Mouse (Mus musculus): Measurements from ENCODE around the gene Relch. TPM values are rescaled to one million over a fixed set of nuclear protein-coding genes. Genes with fewer than 3 reads are reported as not detected.
"Not testable (repeated sequence)": the region's sequence is repeated elsewhere in the genome, so short reads cannot be mapped to it uniquely, and the experiment has no call there.

Relch gene
- total RNA-seq, 2 experiments from 2014 or later: 9.6 to 11.3 TPM

DNA sequence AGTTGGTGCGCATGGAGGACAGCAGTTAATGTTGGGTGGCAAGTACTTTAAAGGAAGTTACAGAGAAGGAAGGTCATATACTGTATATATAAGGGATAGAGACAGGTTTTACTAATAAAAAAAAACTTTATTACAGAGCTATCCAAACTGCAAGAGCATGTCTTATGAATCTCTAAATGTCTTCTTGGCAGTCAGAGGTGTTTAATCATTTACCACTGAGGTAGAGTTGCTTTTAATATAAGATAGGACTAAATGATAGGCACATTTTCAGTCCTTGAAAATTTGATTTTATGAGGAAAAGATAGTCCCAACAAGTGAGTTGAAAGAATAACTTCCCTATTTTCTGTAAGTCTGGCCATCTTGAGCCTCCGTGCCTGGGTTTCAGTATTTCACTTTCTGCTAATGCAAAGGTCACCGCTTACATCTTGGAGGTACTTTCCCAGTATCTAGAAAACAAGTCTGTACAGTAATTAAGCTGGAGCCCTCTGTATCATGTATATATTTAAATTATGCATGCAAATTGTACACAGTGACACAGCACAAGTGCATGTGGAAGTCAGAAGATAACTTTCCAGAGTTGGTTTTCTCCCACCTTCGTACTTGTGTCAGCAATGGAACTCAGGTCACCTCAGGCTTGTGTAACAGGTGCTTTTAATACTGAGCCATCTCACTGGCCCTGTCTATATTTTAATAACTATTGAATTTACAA, 84.6 kb downstream of the Relch start:
- no peak overlapping the region for H3K27ac ChIP-seq
- no peak overlapping the region for H3K4me3 ChIP-seq
- intact Hi-C loops (cut with DNase I): loop anchor here (10.0 kb wide), 1 partner anchor 277 kb away; no protein-coding TSS in a partner anchor
- no peak for DNase-seq
- TF ChIP-seq CTCF (IDR thresholded peaks at IDR 0.05): no peak

DNA sequence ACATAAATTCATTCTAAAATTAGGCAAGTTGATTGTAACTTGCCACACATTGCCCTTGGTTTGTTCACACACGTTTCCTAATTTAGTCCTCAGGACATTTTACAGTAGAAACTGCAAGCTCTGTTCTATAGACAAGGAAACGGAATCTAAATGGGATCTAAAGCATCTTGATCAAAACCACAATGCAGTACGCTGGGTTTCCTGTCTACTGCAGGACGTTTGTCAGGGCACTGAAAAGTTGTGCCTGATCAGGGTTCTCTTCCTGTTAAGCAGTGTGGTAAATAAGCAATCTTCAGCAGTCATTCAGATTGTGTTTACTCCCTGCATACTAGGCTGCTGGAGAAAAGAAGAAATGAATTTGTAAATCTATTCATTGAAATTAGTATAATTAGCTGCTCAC, 88.5 kb downstream of the Relch start:
- Histone ChIP-seq H3K27ac (no peak overlapping the region), H3K4me3 (no peak overlapping the region)
- DNase-seq: no peak
- TF ChIP-seq CTCF (IDR thresholded peaks at IDR 0.05): no peak
- intact Hi-C loops (cut with DNase I): no loop called here

DNA sequence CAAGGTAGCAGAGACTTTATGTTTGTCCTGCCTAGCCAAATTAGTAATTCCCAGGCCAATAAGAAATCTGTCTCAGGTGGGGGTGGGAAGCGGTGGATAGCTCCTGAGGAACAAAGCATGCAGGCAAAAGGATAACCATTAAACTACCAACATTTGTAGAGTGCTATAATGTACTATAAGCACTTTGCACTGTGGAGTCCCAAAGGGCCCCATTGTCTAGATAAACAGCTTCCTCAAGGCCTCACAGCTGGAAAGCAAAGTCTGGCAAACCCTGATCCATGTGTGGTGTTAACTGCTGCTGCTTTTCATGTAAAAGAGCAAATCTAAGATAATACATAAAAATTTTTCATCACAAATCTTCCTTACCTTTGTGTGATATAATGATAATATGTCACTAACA, 89.3 kb downstream of the Relch start:
- no peak overlapping the region for H3K27ac ChIP-seq
- no peak for TF ChIP-seq CTCF (IDR thresholded peaks at IDR 0.05)
- no peak for DNase-seq
- intact Hi-C loops (cut with DNase I): no loop called here
- H3K4me3 ChIP-seq: no peak overlapping the region

DNA sequence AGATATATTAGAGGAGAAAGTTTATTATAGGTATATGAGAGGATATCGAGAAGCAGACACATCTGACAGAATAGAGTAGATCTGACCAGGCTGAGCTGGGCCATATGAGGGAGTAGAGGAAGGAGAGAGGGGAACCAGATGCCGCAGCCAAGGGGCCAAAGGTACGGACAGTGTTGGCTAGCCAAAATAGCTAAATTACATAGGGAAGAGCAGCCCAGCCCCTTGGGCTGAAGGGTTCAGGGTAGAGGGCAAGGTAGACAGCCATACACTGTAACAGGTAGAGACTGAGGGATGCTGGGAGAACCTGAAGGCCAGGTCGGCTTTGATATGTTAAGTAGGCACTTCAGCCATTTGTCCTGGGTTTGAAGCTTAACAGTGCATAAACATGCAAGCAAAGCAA, 95.1 kb downstream of the Relch start:
- DNase-seq: no peak
- Histone ChIP-seq H3K27ac (no peak overlapping the region), H3K4me3 (no peak overlapping the region)
- intact Hi-C loops (cut with DNase I): no loop called here
- TF ChIP-seq CTCF (IDR thresholded peaks at IDR 0.05): no peak

DNA sequence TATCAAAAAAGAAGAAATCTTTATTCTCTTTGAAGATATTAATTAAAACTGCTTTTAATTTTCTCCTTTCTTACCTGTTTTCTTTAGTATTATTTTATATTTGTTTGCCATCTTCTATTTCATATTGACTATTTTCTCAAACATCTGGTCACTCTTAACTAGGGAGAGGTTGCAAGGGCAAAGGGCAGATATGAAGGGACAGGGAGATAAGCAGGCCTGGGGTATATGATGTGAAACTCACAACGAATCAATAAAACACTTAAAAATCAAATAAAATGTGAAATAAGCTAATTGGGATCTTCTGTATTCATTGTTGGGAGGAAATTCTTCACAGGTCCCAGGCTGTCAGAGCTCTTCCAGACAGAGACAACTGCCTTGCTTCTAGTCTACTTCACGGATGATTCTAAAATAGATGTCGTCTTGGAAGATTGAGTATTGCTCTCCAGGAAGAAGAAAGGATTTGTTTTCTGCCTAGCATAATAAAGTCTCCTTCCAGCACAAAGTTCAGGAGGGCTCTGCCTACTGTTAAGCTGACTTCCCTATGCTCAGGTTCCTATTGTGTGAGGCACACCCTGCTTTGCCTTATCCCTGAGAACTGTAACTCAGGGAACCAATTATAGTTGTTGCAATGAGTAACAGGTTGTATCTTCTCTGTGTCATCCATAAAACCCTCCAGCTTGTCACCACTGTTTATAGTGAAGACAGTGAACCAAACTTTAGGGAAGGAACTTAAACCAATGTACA, 95.9 kb downstream of the Relch start:
- Histone ChIP-seq H3K27ac (no peak overlapping the region), H3K4me3 (no peak overlapping the region)
- no peak for DNase-seq
- intact Hi-C loops (cut with DNase I): no loop called here
- TF ChIP-seq CTCF (IDR thresholded peaks at IDR 0.05): no peak

DNA sequence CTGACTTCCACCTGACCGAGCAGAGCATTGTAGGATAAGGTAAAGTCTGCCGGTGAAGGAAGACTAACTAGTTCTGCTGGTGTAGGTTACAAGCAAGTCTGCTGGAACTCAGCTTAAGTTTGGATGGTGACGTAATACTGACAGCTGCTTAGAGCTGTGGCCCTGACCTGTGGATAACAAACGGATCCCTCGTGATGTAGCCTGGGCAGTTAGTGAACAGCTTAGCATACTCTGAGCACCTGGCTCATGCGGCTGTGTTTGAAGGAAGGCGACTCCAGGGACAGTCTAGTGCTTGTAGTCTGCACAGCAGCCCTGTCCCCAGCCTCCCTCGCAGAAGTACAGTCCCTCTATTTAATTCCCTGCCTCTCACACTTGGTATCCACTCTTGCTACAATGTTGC, 101.9 kb downstream of the Relch start:
- no peak for DNase-seq
- TF ChIP-seq CTCF (IDR thresholded peaks at IDR 0.05): no peak
- Histone ChIP-seq H3K4me3 (no peak overlapping the region), H3K27ac (no peak overlapping the region)
- intact Hi-C loops (cut with DNase I): no loop called here

DNA sequence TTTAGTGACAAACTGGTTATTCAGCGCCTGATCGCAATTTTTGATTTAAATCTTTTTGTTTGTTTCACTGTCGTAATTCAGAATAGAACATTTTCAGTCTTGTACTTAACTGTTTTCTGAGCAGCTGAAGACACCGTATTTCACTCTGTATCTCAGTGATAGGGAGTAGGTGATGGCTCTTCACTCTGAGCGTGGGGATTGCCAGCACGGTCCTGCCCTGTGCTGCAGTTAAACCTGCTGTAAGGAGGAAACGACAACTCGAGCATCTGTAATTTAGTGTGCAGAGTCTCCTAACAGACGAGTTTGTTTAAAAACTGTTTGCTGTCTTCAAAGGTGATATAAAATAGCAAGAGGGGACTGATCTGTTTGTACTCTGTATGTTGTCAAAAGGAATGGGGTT, 102.4 kb downstream of the Relch start:
- H3K27ac ChIP-seq; DNase-seq; H3K4me3 ChIP-seq; intact Hi-C loops (cut with DNase I): not testable (repeated sequence)

DNA sequence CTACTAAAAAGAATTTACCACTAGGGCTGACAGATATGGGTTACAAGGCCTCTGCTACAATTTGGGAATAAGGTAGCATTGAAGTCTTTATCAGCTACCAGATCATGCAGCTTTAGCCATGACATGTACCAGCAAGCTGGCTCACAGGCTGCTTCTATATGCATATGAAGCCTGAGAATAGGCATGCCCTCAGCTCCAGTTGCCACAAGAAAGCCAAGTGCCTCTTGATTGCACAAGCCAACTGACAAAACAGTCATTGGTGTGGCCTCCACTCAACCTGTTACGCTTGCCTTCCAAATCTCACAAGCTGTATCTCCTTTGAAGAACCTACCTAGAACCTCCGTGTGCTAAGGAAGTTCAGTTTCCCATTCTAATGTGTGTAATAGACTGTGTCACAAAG, 104.7 kb downstream of the Relch start:
- TF ChIP-seq CTCF (IDR thresholded peaks at IDR 0.05): no peak
- H3K27ac ChIP-seq: no peak overlapping the region
- intact Hi-C loops (cut with DNase I): no loop called here
- no peak overlapping the region for H3K4me3 ChIP-seq
- no peak for DNase-seq

DNA sequence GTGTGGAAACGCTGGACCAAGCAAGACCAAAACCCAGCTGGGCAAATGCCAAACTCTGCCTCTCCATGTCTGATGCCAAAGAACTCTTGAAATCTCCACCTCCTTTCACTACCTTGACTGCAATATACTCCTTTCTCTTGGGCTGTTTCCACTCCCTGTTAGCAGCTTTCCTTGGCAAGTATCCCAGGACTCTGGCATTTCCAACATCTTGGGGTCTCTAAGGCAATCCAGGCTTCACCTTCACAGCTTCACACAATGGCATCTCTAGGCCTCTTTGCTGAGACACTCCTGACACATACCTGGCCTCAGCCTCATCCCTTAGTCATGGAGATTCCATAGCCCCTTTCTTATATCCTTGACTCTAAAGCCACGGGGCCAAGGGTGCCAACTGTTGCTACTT, 107.0 kb downstream of the Relch start:
- H3K27ac ChIP-seq: no peak overlapping the region
- TF ChIP-seq CTCF (IDR thresholded peaks at IDR 0.05): no peak
- no peak for DNase-seq
- no peak overlapping the region for H3K4me3 ChIP-seq
- intact Hi-C loops (cut with DNase I): no loop called here

DNA sequence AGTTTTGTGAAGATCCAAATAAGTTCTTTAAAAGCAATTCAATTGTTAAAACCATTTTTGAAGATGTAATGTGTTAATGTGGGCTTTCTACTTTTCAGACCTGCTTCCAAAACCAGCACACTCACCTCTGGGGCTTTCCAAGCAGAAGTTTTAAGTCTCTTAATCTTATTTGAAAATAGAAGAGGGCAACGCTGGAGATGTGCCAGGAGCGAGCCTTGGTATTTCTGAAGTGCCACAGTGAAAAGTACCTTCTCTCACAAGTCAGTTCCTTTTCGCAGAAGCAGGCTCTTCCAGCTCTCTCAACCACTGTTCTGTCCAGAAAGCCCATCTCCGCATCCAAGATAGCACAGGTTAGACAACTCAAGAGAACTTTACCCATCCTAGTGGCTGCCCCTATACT, 112.8 kb downstream of the Relch start:
- no peak for DNase-seq
- no peak for TF ChIP-seq CTCF (IDR thresholded peaks at IDR 0.05)
- Histone ChIP-seq H3K4me3 (no peak overlapping the region), H3K27ac (no peak overlapping the region)
- intact Hi-C loops (cut with DNase I): no loop called here

DNA sequence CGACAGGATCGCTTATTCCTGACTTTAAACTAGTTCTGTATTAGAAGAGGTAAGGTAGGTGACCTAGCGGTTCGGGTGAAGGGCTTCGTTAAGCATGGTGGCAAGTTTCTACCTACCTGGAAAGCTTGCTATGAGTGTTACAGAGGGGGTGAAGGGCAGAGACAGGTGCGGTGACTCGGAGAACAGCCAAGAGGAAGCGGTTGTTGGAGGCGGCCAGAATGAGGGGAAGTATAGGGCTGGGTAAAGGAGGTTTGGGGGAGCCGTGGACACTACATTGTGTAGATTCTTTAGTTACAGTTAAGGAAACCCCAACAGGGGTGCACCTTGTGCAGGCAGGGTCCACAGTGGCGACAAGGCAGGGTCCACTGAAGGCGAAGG, 116.4 kb downstream of the Relch start:
- Histone ChIP-seq H3K4me3 (peak overlapping the region; percentile 77), H3K27ac (no peak overlapping the region)
- no peak for TF ChIP-seq CTCF (IDR thresholded peaks at IDR 0.05)
- no peak for DNase-seq
- intact Hi-C loops (cut with DNase I): no loop called here

DNA sequence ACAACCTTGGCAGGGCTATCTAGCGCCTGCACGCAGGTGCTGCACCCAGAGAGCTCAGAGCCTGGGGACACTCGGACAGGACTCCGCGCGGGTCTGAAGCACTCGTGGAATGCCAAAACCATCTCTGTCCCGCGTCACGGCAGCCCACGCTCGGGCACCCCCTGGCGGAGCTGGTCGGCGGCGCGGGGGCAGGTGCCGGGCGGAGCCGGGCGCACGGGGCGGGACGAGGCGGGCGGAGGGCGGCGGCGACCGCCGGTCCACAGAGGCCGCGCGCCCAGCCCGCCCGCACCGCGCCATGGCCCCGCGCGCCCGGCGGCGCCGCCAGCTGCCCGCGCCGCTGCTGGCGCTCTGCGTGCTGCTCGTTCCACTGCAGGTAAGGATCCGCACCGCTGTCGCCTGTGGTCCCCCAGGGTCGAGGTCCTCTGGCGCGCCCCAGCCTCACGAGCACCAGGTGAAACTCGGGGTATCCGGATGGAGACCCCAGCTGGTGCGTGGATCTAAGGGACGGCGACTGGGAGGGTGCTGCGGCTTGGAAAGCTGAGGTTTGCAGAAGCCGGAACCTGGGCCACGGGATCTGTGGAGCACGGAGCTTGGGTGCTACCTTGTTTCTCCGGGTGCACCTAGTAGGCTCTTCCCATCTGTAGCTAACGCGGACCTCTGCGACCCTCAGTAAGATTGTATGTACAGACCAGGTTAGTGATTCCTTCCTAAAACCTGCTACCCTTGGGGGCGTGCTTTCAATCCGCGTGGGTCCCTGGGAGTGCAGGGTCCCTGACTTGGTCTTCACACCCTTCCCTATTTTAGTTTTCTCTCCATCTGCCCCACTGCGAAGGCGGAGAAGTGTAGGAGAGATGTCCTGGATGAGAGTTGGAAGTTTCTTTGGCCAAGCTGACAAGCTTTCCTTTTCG, 117.0 kb downstream of the Relch start, which contains the start of gene Tnfrsf11a:
Gene Tnfrsf11a, plus strand, starts transcription at position 262 of the 908 bp plus-strand sequence.
- Histone ChIP-seq H3K27ac (peak within 1 kb of the TSS; percentile 59), H3K4me3 (peak within 1 kb of the TSS; percentile 77)
- TF ChIP-seq CTCF (IDR thresholded peaks at IDR 0.05): peak; percentile 55
- DNase-seq: peak; percentile 72
- intact Hi-C loops (cut with DNase I): no loop called here
